Mouse (Mus musculus) E14TG2a.4 (cell line): Measurements from ENCODE around the gene 9130230L23Rik.

Source experiments
- CTCF ChIP-seq: conservative IDR thresholded peaks from 2 replicates; pipeline ENCODE4 v1.5.1; 2014; ENCODE audit warnings: low read length
- NANOG ChIP-seq: IDR thresholded peaks from 2 replicates; pipeline ENCODE4 v1.6.1; 2014; ENCODE audit warnings: borderline replicate concordance, low read length, mixed read lengths
- POU5F1 ChIP-seq: IDR thresholded peaks from 2 replicates; pipeline ENCODE4 v1.6.1; 2014; ENCODE audit warnings: low read length, borderline replicate concordance

DNA sequence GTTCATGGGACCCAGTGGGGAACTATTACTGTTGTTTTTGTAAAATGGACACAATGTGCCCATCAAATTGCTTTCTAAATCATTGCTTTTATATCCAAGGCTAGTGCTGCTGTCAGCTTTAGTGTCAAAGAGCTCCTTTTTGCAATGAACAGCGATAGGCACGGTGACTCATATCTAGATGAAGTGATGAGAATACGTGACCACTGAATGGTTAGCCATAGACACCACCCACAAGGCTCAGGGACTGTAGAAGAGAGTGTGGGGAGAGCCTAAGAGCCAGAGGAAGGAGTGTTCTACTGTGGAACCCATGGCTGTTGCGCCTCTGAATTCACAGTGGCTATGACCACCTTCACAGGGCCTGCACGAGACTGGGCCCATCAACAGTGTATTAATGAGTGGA lies 17.7 kb downstream of the 9130230L23Rik start:
- TF ChIP-seq CTCF (no peak), POU5F1 (no peak), NANOG (no peak)
